Mouse (Mus musculus): ENCODE data around the gene Zgrf1. TPM values are rescaled to one million over a fixed set of nuclear protein-coding genes. Genes with fewer than 3 reads are reported as not detected.

Gene Zgrf1
- total RNA-seq (2015) (9.0 and 9.5 TPM in 2 replicates), total RNA-seq (2017) (12.2 and 17.8 TPM in 2 replicates)

GRCm38 (mm10) chr3:127552973-127553719 is at the start of gene Zgrf1, which contains the start of gene Larp7:
TSS of gene Zgrf1 (plus strand) at chr3:127553489.
TSS of gene Larp7 (minus strand) at chr3:127553349.
- peak; percentile 93 for ATAC-seq (ENCODE audit: poor library complexity, severe bottlenecking)

- ATAC-seq (ENCODE audit: poor library complexity, severe bottlenecking) = no peak
Measured at GRCm38 (mm10) chr3:127507878-127508783, 45.2 kb upstream of the Zgrf1 start.

DNA sequence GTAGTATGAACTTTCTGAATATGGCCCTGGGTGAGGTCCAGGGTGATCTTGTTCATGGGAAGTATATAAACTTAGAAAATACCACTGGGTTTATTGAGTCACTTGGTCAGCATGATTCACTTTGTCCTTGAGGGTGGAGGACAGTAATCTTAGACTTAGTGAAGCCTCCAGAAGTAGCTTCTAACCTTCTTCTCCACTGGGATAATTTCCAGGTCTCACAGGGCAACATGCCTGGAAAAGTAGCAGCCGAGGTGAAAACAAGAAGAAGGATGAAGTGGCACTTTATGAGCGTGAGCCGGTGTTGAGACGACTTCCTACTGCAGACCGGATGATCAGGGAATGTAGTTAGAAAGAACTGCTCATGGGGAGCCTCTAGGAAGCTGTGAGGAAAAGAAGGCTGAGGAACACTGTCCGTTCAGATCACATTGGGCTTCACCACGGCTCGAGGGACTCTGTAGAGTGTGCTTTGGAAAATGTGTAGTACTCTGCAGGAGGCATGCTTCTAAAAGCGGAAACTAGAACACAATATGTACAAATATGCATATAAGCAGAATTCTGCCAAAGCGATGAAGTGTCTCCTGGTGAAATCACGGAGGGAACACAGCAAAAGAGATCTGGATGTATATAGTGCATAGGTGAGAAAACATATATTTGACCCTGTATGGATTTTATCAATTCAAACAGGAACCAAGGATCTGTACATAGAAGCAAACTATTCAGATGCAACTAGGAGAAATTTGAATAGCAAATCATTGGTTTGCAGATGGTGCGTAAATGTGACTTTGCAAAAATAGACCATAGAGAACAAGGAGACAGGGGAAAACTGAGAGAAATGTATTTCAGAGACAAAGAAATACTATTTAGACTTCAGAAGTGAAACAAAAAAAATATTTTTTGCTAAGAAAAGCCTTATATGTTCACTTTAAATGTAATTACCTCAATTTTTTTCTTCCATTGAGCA is 41.2 kb upstream of the Zgrf1 start:
- no peak for ATAC-seq (ENCODE audit: poor library complexity, severe bottlenecking)

DNA sequence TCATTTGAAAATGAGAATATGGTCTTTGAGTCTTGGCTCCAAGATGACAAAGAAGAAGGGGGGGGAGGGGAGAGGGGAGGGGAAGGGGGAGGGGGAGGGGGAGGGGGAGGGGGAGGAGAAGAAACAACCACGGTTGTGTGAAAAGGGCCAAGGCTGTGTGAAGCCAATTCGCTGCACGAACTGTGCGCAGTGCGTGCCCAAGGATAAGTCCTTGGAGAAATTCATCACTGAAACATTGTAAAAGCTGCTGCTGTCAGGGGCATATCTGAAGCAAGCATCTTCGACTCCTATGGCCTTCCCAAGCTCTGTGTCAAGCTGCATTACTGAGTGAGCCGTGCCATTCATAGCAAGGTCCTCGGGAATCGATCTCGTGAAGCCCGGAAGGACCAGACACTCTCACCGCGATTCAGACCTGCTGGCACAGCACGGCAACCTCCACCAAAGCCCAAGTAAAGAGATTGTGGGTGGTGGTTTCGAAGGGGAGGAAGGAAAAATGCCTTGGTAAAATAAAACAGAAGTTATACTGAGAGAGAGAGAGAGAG is 40.4 kb upstream of the Zgrf1 start:
- ATAC-seq (ENCODE audit: poor library complexity, severe bottlenecking) = no peak

DNA sequence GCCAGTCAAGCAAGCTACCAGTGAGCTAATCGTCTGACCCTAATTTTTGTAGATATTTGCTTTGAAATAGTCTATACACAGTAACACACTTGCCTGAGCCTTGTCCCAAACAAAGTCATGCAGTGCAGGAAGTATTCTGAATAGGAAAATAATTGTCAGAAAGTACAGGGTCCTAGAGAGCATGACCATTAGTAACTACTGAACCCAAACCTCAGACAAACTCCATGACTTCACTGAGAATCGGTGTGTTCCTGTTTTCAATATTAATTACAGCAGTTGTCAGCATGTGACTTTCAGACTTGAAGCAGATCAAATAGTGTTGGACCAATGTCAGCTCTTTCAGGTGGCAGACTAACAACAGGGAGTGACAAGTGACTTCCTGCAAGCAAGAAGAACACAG is 39.6 kb upstream of the Zgrf1 start:
- no peak for ATAC-seq (ENCODE audit: poor library complexity, severe bottlenecking)

DNA sequence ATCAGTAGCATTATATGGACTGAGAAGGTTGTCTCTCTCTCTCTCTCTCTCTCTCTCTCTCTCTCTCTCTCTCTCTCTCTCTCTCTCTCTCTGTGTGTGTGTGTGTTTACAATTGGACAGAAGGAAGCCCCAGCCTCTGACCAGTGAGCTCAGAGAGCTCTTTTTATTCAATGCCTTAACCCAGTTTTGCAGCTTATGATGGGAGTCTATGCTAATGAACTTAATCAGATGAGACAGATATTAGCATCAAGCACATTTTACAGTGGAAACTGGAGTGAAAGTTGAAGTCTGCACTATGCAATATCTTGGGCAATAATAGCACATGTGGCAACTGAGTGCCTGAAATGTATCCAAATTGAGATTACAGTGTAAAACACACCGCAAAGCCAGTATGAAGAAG is 38.0 kb upstream of the Zgrf1 start:
- no peak for ATAC-seq (ENCODE audit: poor library complexity, severe bottlenecking)

DNA sequence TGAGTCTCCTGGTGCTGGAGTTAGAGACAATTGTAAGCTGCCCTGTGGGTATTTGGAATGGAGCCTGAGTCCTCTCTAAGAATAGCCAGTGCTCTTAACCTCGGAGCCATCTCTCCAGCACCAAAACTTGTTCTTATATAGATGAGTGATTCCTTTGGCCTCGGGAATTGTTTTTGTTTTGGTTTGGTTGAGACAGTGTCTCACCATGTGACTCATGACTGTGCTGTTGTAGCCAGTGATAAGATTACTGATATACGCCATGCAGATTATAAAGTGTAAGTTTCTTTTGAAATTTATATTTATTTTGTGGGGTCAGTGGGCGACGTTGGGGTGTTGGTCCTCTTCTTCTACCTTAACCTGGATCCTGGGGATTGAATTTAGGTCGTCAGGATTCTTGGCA is 33.0 kb upstream of the Zgrf1 start:
- no peak for ATAC-seq (ENCODE audit: poor library complexity, severe bottlenecking)

- ATAC-seq (ENCODE audit: poor library complexity, severe bottlenecking) = no peak
Measured at GRCm38 (mm10) chr3:127521156-127521555, 32.1 kb upstream of the Zgrf1 start.

DNA sequence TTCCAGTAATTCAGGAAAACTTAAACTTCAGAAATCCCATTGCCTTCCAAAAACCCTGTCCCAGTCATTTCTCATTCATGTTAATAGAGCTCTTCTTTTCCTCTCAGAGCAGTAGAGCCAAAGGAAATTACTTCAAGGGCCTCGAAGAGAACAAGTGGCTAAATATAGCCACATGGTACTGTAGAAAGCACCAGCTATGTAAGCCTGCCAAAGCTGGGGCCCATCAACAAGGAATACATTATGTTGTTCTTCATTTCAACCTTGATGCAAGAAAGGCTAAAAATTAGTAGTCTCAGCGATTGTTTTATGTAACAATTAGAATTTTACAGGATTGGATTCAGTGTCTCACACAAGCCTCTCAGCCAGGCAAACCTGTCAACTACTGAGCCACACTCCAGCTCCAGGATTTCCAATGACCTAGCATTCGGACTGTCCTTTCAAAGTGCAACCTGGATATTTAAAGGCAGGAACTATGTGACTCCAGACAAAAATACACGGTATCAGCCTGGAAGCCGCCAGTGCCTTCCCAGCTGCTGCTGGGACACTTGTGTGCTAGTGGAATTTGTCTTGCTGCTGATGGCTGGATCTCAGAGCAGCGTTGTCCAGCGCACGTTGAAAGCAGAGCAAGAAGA is 28.0 kb upstream of the Zgrf1 start:
- ATAC-seq (ENCODE audit: poor library complexity, severe bottlenecking) = no peak

DNA sequence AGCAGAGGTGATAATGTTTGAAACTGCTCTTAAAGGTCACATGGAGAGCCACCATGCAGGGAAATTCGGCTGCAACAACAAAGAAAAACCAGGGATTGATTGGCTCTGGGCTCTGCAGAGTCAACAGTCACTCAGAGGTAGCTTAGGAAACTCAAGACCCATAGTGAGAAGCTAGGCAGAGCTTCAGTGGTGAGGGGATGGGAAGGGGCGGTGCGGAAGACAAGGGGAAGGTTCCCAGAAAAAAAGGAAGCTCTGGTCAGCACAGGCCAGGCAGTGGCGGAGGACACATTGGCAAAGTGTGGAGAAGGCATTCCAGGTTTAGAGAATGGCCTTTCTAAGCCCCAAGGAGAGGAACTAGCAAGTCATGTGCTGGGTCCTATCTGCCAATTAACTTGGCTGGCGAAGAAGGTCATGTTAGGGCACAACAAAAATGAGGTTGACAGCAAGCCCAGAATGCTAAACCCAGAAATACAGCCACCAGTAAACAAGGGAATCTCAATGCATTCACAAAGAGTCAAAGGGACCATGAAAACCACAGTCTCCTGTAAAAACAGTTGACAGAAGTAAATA is 25.7 kb upstream of the Zgrf1 start:
- no peak for ATAC-seq (ENCODE audit: poor library complexity, severe bottlenecking)

DNA sequence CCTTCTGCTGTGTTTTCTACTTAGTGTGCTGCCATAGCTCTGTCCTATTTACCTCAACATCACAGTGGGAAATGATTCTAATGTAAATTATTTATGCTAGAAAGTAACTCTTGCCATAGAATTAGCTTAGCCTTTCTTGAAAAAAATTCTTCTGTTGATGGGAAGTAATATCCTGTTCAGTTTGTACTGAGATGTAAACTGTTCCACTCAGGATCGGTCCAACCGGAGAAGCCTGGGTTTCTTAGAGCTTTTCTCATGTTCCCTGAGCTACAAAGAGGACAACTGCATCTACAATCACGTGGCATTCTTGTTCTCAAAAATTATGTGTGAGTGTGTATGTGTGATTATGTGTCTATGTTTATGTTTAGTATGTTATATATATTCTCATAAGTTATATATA is 24.1 kb upstream of the Zgrf1 start:
- no peak for ATAC-seq (ENCODE audit: poor library complexity, severe bottlenecking)

- ATAC-seq (ENCODE audit: poor library complexity, severe bottlenecking) = no peak
Measured at GRCm38 (mm10) chr3:127529824-127530223, 23.5 kb upstream of the Zgrf1 start.

DNA sequence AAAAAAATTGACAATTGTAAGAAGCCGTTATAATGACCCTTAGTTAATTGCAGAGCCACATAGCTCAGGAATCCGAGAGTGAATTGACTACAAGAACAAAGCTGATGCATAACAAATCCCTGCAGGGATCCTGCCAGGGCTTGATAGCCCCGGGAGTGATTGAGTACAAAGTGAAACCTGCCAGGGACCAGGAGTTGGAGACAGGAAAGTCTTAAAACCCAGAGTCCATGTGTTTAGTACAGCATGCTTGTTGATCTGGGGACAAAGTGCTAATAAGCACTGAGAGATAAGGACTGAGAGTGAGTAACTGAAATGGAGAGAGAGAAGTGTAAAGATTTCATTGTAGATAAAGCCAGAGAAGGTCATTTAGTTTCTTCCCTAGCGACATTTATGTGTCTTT is 23.0 kb upstream of the Zgrf1 start:
- ATAC-seq (ENCODE audit: poor library complexity, severe bottlenecking) = no peak

GRCm38 (mm10) chr3:127539193-127539592 is 14.1 kb upstream of the Zgrf1 start:
- no peak for ATAC-seq (ENCODE audit: poor library complexity, severe bottlenecking)

DNA sequence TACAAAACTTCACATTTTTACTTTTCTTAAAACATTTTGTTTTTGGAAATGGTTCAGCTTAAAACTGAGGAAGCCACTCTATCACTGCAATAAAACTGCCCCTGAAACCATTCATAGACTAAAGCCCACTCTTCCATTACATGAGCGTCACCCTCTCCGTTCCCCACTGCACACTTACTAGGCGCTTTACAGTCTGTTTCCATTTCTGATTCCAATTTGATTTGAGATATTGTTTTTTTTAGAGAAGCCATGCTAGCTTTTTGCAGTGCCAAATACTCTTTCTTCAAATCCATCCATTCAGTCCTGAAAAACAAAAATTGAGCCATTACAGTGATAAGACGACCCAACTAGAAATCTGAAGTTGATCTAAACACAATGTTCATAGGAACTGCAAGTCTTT is 9.3 kb upstream of the Zgrf1 start:
- ATAC-seq (ENCODE audit: poor library complexity, severe bottlenecking) = no peak

DNA sequence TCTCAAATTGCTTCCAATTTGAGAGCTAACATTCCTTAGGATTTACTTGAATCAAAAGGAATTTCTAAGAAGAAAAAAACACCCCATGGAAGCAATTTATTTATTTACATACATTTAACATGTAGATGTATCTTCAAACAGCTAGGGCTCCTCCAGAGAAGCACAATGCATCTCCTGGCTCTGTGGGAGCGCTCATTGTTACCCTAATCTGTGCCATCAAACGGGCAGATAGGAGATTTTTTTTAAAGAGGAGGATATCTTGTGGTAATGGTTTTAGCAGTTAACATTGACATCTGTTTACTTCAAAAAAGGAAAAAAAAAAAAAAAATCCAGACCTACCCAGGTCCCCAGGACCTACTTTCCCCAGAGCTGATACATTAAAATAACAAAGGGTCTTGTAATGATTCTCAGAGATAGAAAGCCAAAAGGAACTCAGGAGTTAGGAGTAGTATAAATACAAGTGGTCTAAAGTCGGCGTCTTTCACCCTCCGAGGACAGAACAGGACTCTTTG is 8.6 kb upstream of the Zgrf1 start:
- ATAC-seq (ENCODE audit: poor library complexity, severe bottlenecking) = no peak

GRCm38 (mm10) chr3:127547882-127548281 is 5.4 kb upstream of the Zgrf1 start:
- no peak for ATAC-seq (ENCODE audit: poor library complexity, severe bottlenecking)

GRCm38 (mm10) chr3:127552434-127552972 is 786 bp upstream of the Zgrf1 start:
- ATAC-seq (ENCODE audit: poor library complexity, severe bottlenecking) = no peak

GRCm38 (mm10) chr3:127553720-127554043 is 393 bp downstream of the Zgrf1 start:
- peak; percentile 1; the same call in 1 of the 2 replicates for ATAC-seq (ENCODE audit: poor library complexity, severe bottlenecking)

All from megakaryocyte, adult 5-6 weeks (primary cell).